Mouse (Mus musculus) kidney, postnatal 0 days (tissue): ENCODE measurements at regions not wholly inside any gene's neighbourhood (a gene's known extent, or its start where the extent isn't known, plus 50 kb on each side); places are given as distances from the start of the nearest gene placed in this dataset.

Source experiments
- ATAC-seq: fragments of 200-750 bp; cut with Nextera tagmentation; replicated peaks from 2 replicates; pipeline ENCODE4 v1.8.0; 2017; ENCODE audit warnings: low read depth, moderate number of reproducible peaks, moderate TSS enrichment, moderate library complexity; ENCODE audit not compliant: low FRiP score
- DNase-seq: peaks from one replicate; pipeline ENCODE4 v3.0.0-alpha.2; 2016; ENCODE audit warnings: low spot score
- H3K27ac ChIP-seq: fragments of 300-500 bp; sonication (generic); 2 replicates; pipeline ENCODE4 v1.5.1; 2014; ENCODE audit warnings: mild to moderate bottlenecking
- H3K27me3 ChIP-seq: fragments of 300-500 bp; sonication (generic); 2 replicates; pipeline ENCODE4 v1.6.1; 2014; ENCODE audit warnings: low read length, mixed read lengths; ENCODE audit not compliant: insufficient read depth
- H3K36me3 ChIP-seq: fragments of 300-500 bp; sonication (generic); 2 replicates; pipeline ENCODE4 v1.6.1; 2014; ENCODE audit warnings: low read length, mixed read lengths; ENCODE audit not compliant: insufficient read depth
- H3K4me1 ChIP-seq: fragments of 300-500 bp; sonication (generic); replicated peaks from 2 replicates; pipeline ENCODE4 v1.6.1; 2014; ENCODE audit warnings: antibody characterized with exemption, low read length, mixed read lengths; ENCODE audit not compliant: insufficient read depth
- H3K4me2 ChIP-seq: fragments of 300-500 bp; sonication (generic); 2 replicates; pipeline ENCODE4 v1.6.1; 2014; ENCODE audit warnings: mild to moderate bottlenecking, low read length, moderate library complexity, mixed read lengths
- H3K4me3 ChIP-seq: fragments of 300-500 bp; sonication (generic); replicated peaks from 2 replicates; pipeline ENCODE4 v1.5.1; 2014; ENCODE audit warnings: low read depth, low read length
- H3K9ac ChIP-seq: fragments of 300-500 bp; sonication (generic); 2 replicates; pipeline ENCODE4 v1.6.1; 2014; ENCODE audit warnings: low read depth, low read length
- H3K9me3 ChIP-seq: fragments of 300-500 bp; sonication (generic); replicated peaks from 2 replicates; pipeline ENCODE4 v1.6.1; 2016; ENCODE audit warnings: low read length, inconsistent platforms, mixed read lengths
- CTCF ChIP-seq: IDR thresholded peaks from 2 replicates; pipeline ENCODE4 v1.5.1; 2016; ENCODE audit warnings: antibody characterized with exemption, low read depth, mild to moderate bottlenecking, moderate library complexity
- WGBS: fragments of 180-500 bp; shearing (Covaris S2); extraction: QIAGEN DNeasy Blood & Tissue Kit; methylation state at CpG from one replicate; pipeline ENCODE4 v1.1.7; 2014; 5-methylcytosine and 5-hydroxymethylcytosine counted together

- no peak overlapping the region for H3K9ac ChIP-seq
- 78% methylated on average over 5 of the region's 5 CpGs for WGBS
- H3K9me3 ChIP-seq, result no peaks in the 10 kb centered on the region
- no peak for TF ChIP-seq CTCF
- no peak overlapping the region for H3K27ac ChIP-seq
- H3K36me3 ChIP-seq, result no peaks in the 10 kb centered on the region
- no peak overlapping the region for H3K4me3 ChIP-seq
- no peak for DNase-seq
- no peaks in the 10 kb centered on the region for H3K4me1 ChIP-seq
- no peaks in the 10 kb centered on the region for H3K27me3 ChIP-seq
- ATAC-seq, result no peak
- no peak overlapping the region for H3K4me2 ChIP-seq
Measured at GRCm38 (mm10) chr2:72541246-72541645, 65.3 kb downstream of the Cdca7 start.

DNA sequence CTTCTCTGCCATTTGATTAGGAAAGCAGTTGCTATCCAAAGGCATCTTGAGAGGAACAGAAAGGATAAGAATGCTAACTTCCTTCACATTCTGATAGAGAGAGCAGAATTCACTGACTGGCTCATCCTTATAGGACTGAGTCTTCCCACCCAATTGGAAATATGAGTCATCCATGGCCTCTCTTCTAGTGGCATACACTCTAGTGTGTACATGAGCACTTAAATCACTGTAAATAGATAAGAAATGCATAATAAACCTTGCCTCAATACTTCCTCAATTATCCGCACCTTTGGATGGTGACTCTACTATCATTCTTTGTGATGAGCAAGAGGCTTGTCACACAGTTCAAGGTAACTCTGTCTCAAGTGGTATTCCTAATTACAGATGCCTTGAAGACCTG, 69.5 kb downstream of the Cdca7 start:
- Histone ChIP-seq H3K4me1 (no peaks in the 10 kb centered on the region), H3K27me3 (no peaks in the 10 kb centered on the region), H3K9ac (no peak overlapping the region), H3K27ac (no peak overlapping the region), H3K4me2 (no peak overlapping the region), H3K36me3 (no peaks in the 10 kb centered on the region), H3K9me3 (no peaks in the 10 kb centered on the region), H3K4me3 (no peak overlapping the region)
- ATAC-seq (no peak), DNase-seq (no peak)
- WGBS, result 94% methylated on average over 1 of the region's 1 CpGs
- no peak for TF ChIP-seq CTCF

DNA sequence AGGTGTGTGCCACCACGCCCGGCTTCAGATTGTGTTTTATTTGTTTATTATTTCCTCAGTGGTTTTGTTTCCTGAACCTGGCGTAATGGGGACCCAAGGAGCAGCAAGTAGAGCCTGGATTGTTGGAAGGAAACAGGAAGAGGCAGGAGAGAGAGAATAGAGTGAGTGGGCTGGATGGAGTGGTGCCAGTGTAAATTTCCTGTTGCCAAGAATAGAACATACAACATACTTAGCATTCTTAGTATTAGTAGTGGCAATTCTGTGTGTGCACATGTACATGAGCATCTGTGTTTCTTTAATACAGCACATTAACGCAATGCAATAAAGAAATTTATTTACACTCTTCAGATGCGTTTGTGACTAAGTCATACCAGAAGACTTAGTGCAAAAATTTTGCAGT, 70.5 kb downstream of the Cdca7 start:
- H3K9ac ChIP-seq, result no peak overlapping the region
- H3K4me1 ChIP-seq, result no peaks in the 10 kb centered on the region
- WGBS, result 67% methylated on average over 5 of the region's 5 CpGs
- H3K4me3 ChIP-seq, result no peak overlapping the region
- no peak for ATAC-seq
- H3K9me3 ChIP-seq, result no peaks in the 10 kb centered on the region
- DNase-seq, result peak; percentile 78
- TF ChIP-seq CTCF, result no peak
- H3K27me3 ChIP-seq, result no peaks in the 10 kb centered on the region
- H3K36me3 ChIP-seq, result no peaks in the 10 kb centered on the region
- H3K27ac ChIP-seq, result 0 out of 2 replicates have a peak overlapping the region, but pooled peaks have one; percentile 8
- no peak overlapping the region for H3K4me2 ChIP-seq

GRCm38 (mm10) chr2:72546963-72547362, 71.0 kb downstream of the Cdca7 start:
- Histone ChIP-seq H3K27ac (peak overlapping the region; percentile 37; the same call in 1 of the 2 replicates), H3K36me3 (no peaks in the 10 kb centered on the region), H3K9ac (no peak overlapping the region), H3K27me3 (no peaks in the 10 kb centered on the region), H3K4me3 (no peak overlapping the region), H3K4me1 (no peaks in the 10 kb centered on the region), H3K4me2 (no peak overlapping the region), H3K9me3 (no peaks in the 10 kb centered on the region)
- DNase-seq (no peak), ATAC-seq (no peak)
- no peak for TF ChIP-seq CTCF
- WGBS, result 44% methylated on average over 4 of the region's 4 CpGs

- TF ChIP-seq CTCF, result no peak
- DNase-seq (peak; percentile 65), ATAC-seq (no peak)
- Histone ChIP-seq H3K4me2 (no peak overlapping the region), H3K36me3 (no peaks in the 10 kb centered on the region), H3K4me3 (no peak overlapping the region), H3K9me3 (no peaks in the 10 kb centered on the region), H3K27ac (0 out of 2 replicates have a peak overlapping the region, but pooled peaks have one; percentile 9), H3K9ac (no peak overlapping the region), H3K4me1 (no peaks in the 10 kb centered on the region), H3K27me3 (no peaks in the 10 kb centered on the region)
- 55% methylated on average over 4 of the region's 4 CpGs for WGBS
Measured at GRCm38 (mm10) chr2:72551268-72551667, 75.3 kb downstream of the Cdca7 start.

GRCm38 (mm10) chr2:72554603-72555002, 78.6 kb downstream of the Cdca7 start:
- no peak overlapping the region for H3K4me2 ChIP-seq
- H3K27me3 ChIP-seq, result no peaks in the 10 kb centered on the region
- H3K9ac ChIP-seq, result no peak overlapping the region
- H3K36me3 ChIP-seq, result no peaks in the 10 kb centered on the region
- 78% methylated on average over 5 of the region's 5 CpGs for WGBS
- TF ChIP-seq CTCF, result no peak
- no peaks in the 10 kb centered on the region for H3K9me3 ChIP-seq
- no peak overlapping the region for H3K4me3 ChIP-seq
- no peaks in the 10 kb centered on the region for H3K4me1 ChIP-seq
- no peak for DNase-seq
- no peak overlapping the region for H3K27ac ChIP-seq
- ATAC-seq, result no peak

DNA sequence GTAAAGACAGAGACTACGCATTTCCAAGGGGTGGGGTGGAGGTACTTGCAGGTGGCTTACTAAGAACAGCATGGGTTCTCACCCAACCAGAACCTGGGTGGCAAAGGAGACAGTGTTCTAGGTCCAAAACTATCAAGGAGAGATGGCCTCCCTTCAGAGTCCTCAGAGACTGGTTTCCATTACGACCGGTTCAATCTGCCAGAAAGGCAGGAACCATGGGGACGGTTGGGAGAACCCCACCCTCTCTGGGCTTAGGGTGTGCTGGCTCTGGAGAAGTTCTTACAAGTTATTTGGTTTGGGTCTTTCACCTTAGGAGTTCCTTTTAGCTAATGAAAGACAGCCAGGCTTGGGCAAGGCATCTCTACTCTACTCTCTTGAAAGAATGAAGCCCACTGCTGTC, 79.2 kb downstream of the Cdca7 start:
- H3K4me2 ChIP-seq, result no peak overlapping the region
- no peaks in the 10 kb centered on the region for H3K36me3 ChIP-seq
- H3K27ac ChIP-seq, result no peak overlapping the region
- DNase-seq (no peak), ATAC-seq (no peak)
- no peak overlapping the region for H3K9ac ChIP-seq
- WGBS, result 93% methylated on average over 4 of the region's 4 CpGs
- no peaks in the 10 kb centered on the region for H3K4me1 ChIP-seq
- H3K9me3 ChIP-seq, result no peaks in the 10 kb centered on the region
- no peaks in the 10 kb centered on the region for H3K27me3 ChIP-seq
- no peak overlapping the region for H3K4me3 ChIP-seq
- TF ChIP-seq CTCF, result no peak
